Mouse (Mus musculus) liver, adult 2 months (tissue): Measurements from ENCODE around the gene Pde8a. TPM values are rescaled to one million over a fixed set of nuclear protein-coding genes. Genes with fewer than 3 reads are reported as not detected.
"Not testable (repeated sequence)": the region's sequence is repeated elsewhere in the genome, so short reads cannot be mapped to it uniquely, and the experiment has no call there.

Experiments
- DNase-seq: peaks from one replicate; pipeline ENCODE4 v3.0.0-alpha.2; 2011; ENCODE audit warnings: low read depth, low spot score; ENCODE audit errors: extremely low read depth
- H3K27ac ChIP-seq: fragments of 200-500 bp; replicated peaks from 2 replicates; pipeline ENCODE4 v1.5.1; 2012; ENCODE audit warnings: low read depth, mild to moderate bottlenecking, control low read depth, inconsistent platforms, low read length; ENCODE audit not compliant: insufficient read depth
- H3K27me3 ChIP-seq: fragments of 200-500 bp; 2 replicates; pipeline ENCODE4 v1.6.1; 2012; ENCODE audit warnings: mild to moderate bottlenecking, moderate library complexity, low read length, inconsistent platforms; ENCODE audit not compliant: control insufficient read depth, insufficient read depth
- H3K36me3 ChIP-seq: fragments of 200-500 bp; 2 replicates; pipeline ENCODE4 v1.6.1; 2012; ENCODE audit warnings: low read length, inconsistent platforms; ENCODE audit not compliant: control insufficient read depth, insufficient read depth
- H3K4me1 ChIP-seq: fragments of 200-500 bp; 2 replicates; pipeline ENCODE4 v1.6.1; 2011; ENCODE audit warnings: low read length; ENCODE audit not compliant: control insufficient read depth, insufficient read depth
- H3K4me3 ChIP-seq: fragments of 200-500 bp; 2 replicates; pipeline ENCODE4 v1.5.1; 2011; ENCODE audit warnings: low read depth, mild to moderate bottlenecking, control low read depth, low read length, moderate library complexity; ENCODE audit not compliant: insufficient read depth
- H3K79me2 ChIP-seq: fragments of 200-500 bp; 2 replicates; pipeline ENCODE4 v1.6.1; 2012; ENCODE audit warnings: inconsistent platforms, mild to moderate bottlenecking, low read length, moderate library complexity; ENCODE audit not compliant: control insufficient read depth, insufficient read depth
- H3K9ac ChIP-seq: fragments of 200-500 bp; 2 replicates; pipeline ENCODE4 v1.6.1; 2012; ENCODE audit warnings: low read depth, mild to moderate bottlenecking, control low read depth, inconsistent platforms, low read length
- CTCF ChIP-seq: fragments of 200-500 bp; IDR thresholded peaks from 2 replicates; pipeline ENCODE4 v1.5.1; 2011; ENCODE audit warnings: low read depth, low read length, control low read depth
- POLR2A ChIP-seq: fragments of 200-500 bp; IDR thresholded peaks from 2 replicates; pipeline ENCODE4 v1.6.1; 2011; ENCODE audit warnings: low read length, control low read depth; ENCODE audit not compliant: insufficient read depth; ENCODE audit errors: extremely low read depth
- WGBS: fragments of 180-500 bp; shearing (Covaris S2); methylation state at CpG from one replicate; pipeline ENCODE4 v1.1.7; 2018; 5-methylcytosine and 5-hydroxymethylcytosine counted together
- polyA plus RNA-seq: library from polyadenylated mRNA; depleted of rRNA; stranded (reverse); fragments of >200 nt; gene quantifications from 2 replicates; pipeline ENCODE4 v1.2.3, GENCODE M21; 2012
- total RNA-seq: library from RNA; depleted of rRNA; stranded (reverse); fragments of >200 nt; gene quantifications from 2 replicates; pipeline ENCODE4 v1.2.3, GENCODE M21; 2014

The Pde8a gene
- total and polyA plus RNA-seq, 2 experiments, result 13.3 to 13.5 TPM

- no peak for TF ChIP-seq CTCF
- no peak for TF ChIP-seq POLR2A
- peak overlapping the region; percentile 54 for H3K27ac ChIP-seq
- H3K4me1 ChIP-seq, result no peaks in the 10 kb centered on the region
- no peak overlapping the region for H3K9ac ChIP-seq
- H3K36me3 ChIP-seq, result no peaks in the 10 kb centered on the region
- WGBS, result 60% methylated on average over 9 of the region's 9 CpGs
- H3K4me3 ChIP-seq, result no peak overlapping the region
- H3K79me2 ChIP-seq, result no peaks in the 10 kb centered on the region
- H3K27me3 ChIP-seq, result no peaks in the 10 kb centered on the region
- peak; percentile 93 for DNase-seq
These were observed 24.2 kb upstream of the Pde8a start for GRCm38 (mm10) chr7:81189180-81189579.

- Histone ChIP-seq H3K9ac (no peak overlapping the region), H3K27ac (no peak overlapping the region), H3K27me3 (no peaks in the 10 kb centered on the region), H3K4me1 (peaks cover 2% of the 10 kb centered on the region; the same call in 1 of the 2 replicates), H3K36me3 (no peaks in the 10 kb centered on the region), H3K79me2 (no peaks in the 10 kb centered on the region), H3K4me3 (no peak overlapping the region)
- 62% methylated on average over 4 of the region's 4 CpGs for WGBS
- TF ChIP-seq POLR2A, result no peak
- no peak for TF ChIP-seq CTCF
- no peak for DNase-seq
These were observed 17.9 kb upstream of the Pde8a start for GRCm38 (mm10) chr7:81195509-81195908.

- Histone ChIP-seq H3K9ac (no peak overlapping the region), H3K36me3 (no peaks in the 10 kb centered on the region), H3K27me3 (no peaks in the 10 kb centered on the region), H3K4me1 (peaks cover 2% of the 10 kb centered on the region; the same call in 1 of the 2 replicates), H3K27ac (no peak overlapping the region), H3K4me3 (no peak overlapping the region), H3K79me2 (no peaks in the 10 kb centered on the region)
- no peak for DNase-seq
- TF ChIP-seq POLR2A (no peak), CTCF (no peak)
- WGBS, result 86% methylated on average over 3 of the region's 3 CpGs
These were observed 16.6 kb upstream of the Pde8a start for GRCm38 (mm10) chr7:81196796-81197195.

- Histone ChIP-seq H3K79me2 (no peaks in the 10 kb centered on the region), H3K9ac (no peak overlapping the region), H3K36me3 (no peaks in the 10 kb centered on the region), H3K27me3 (no peaks in the 10 kb centered on the region), H3K27ac (no peak overlapping the region), H3K4me1 (peaks cover 2% of the 10 kb centered on the region; the same call in 1 of the 2 replicates), H3K4me3 (no peak overlapping the region)
- TF ChIP-seq POLR2A (no peak), CTCF (no peak)
- DNase-seq, result peak; percentile 49
- WGBS, result 41% methylated on average over 4 of the region's 4 CpGs
These were observed 14.9 kb upstream of the Pde8a start for GRCm38 (mm10) chr7:81198538-81198937.

GRCm38 (mm10) chr7:81199109-81199508 is 14.3 kb upstream of the Pde8a start:
- Histone ChIP-seq H3K4me1 (peaks cover 2% of the 10 kb centered on the region; the same call in 1 of the 2 replicates), H3K27ac (no peak overlapping the region), H3K36me3 (no peaks in the 10 kb centered on the region), H3K79me2 (no peaks in the 10 kb centered on the region), H3K4me3 (no peak overlapping the region), H3K27me3 (no peaks in the 10 kb centered on the region), H3K9ac (no peak overlapping the region)
- TF ChIP-seq POLR2A (no peak), CTCF (no peak)
- WGBS, result 19% methylated on average over 5 of the region's 5 CpGs
- peak; percentile 62 for DNase-seq

GRCm38 (mm10) chr7:81199757-81200156 is 13.6 kb upstream of the Pde8a start:
- Histone ChIP-seq H3K36me3 (no peaks in the 10 kb centered on the region), H3K4me3 (no peak overlapping the region), H3K27me3 (no peaks in the 10 kb centered on the region), H3K4me1 (peaks cover 2% of the 10 kb centered on the region; the same call in 1 of the 2 replicates), H3K79me2 (no peaks in the 10 kb centered on the region), H3K9ac (no peak overlapping the region), H3K27ac (no peak overlapping the region)
- no peak for TF ChIP-seq POLR2A
- no peak for TF ChIP-seq CTCF
- WGBS, result 64% methylated on average over 4 of the region's 4 CpGs
- no peak for DNase-seq

- H3K79me2 ChIP-seq, result no peaks in the 10 kb centered on the region
- no peak overlapping the region for H3K27ac ChIP-seq
- H3K36me3 ChIP-seq, result no peaks in the 10 kb centered on the region
- H3K4me1 ChIP-seq, result peaks cover 2% of the 10 kb centered on the region; the same call in 1 of the 2 replicates
- DNase-seq, result no peak
- no peak overlapping the region for H3K4me3 ChIP-seq
- no peaks in the 10 kb centered on the region for H3K27me3 ChIP-seq
- H3K9ac ChIP-seq, result no peak overlapping the region
- WGBS, result 83% methylated on average over 5 of the region's 5 CpGs
- TF ChIP-seq CTCF (no peak), POLR2A (no peak)
These were observed 11.0 kb upstream of the Pde8a start for GRCm38 (mm10) chr7:81202389-81202788.

GRCm38 (mm10) chr7:81203576-81203975 is 9.8 kb upstream of the Pde8a start:
- not testable (repeated sequence) for H3K36me3 ChIP-seq, H3K4me1 ChIP-seq, H3K9ac ChIP-seq, H3K27me3 ChIP-seq, H3K4me3 ChIP-seq, DNase-seq, H3K27ac ChIP-seq, H3K79me2 ChIP-seq
- WGBS, result 93% methylated on average over 10 of the region's 10 CpGs
